Mouse (Mus musculus): ENCODE data around the gene Tor1a. TPM values are rescaled to one million over a fixed set of nuclear protein-coding genes. Genes with fewer than 3 reads are reported as not detected.

Gene Tor1a
- polyA plus RNA-seq, 1 experiment from 2014 or later: 91.0 TPM

- Histone ChIP-seq H3K4me2 (no peak overlapping the region), H3K9me3 (no peaks in the 10 kb centered on the region), H3K4me1 (replicated peaks) (peaks cover 3% of the 10 kb centered on the region; the same call in 1 of the 2 replicates), H3K9ac (no peak overlapping the region), H3K27ac (replicated peaks) (no peak overlapping the region), H3K36me3 (no peaks in the 10 kb centered on the region), H3K27me3 (no peaks in the 10 kb centered on the region), H3K4me3 (no peak overlapping the region)
- ATAC-seq (ENCODE audit: low FRiP score, low read depth): no peak
- WGBS: 22% methylated on average over 3 of the region's 3 CpGs
These were observed 52.9 kb downstream of the Tor1a start for GRCm38 (mm10) chr2:30914836-30915235.

DNA sequence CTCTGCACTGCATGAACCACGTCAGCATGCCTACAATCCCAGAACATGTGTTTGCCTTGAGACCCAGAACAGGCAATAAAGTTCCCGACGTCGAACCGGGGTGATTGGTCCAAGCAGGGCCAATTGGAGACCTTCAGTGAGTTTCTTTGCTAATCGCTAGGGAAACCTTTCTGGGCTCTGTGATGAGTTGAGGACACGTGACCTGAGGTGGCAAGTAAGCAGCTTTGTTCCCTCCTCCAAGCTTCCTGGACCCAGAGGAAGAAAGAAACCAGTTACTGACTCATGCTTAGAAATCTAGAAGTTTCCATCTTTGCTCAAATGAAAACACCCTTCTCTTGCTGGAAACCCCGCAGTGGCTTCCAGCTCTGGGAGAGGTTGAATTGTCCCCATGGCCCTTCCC lies 54.7 kb downstream of the Tor1a start:
- Histone ChIP-seq H3K4me3 (no peak overlapping the region), H3K27ac (replicated peaks) (no peak overlapping the region), H3K9ac (no peak overlapping the region), H3K27me3 (no peaks in the 10 kb centered on the region), H3K4me1 (replicated peaks) (peaks cover 3% of the 10 kb centered on the region; the same call in 1 of the 2 replicates), H3K9me3 (no peaks in the 10 kb centered on the region), H3K36me3 (no peaks in the 10 kb centered on the region), H3K4me2 (no peak overlapping the region)
- WGBS: 85% methylated on average over 8 of the region's 8 CpGs
- ATAC-seq (ENCODE audit: low FRiP score, low read depth): no peak

DNA sequence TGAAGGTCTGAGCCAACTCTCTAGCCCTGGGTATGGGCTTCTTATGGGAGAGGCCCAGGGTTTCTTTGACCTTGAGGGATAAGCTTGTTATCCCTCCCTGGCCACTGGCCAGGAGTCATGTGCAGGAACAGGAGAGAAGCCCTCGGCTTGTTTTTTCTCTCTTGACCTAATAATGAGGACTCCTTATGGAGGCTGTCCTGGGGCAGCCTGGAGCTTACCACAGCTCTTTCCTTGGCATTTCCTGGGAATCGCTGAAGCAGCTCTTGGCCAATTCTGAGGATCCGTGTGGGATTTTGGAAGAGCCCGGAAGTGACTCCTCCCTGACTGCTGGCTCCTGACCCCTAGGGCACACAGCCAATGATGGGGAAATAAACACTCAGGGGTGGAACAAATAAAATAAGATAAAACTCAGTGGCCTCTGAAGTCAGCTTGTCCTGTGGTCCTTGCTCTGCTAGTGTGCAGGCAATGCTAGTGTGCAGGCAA lies 55.4 kb downstream of the Tor1a start:
- Histone ChIP-seq H3K9me3 (no peaks in the 10 kb centered on the region), H3K27me3 (no peaks in the 10 kb centered on the region), H3K4me1 (replicated peaks) (peaks cover 3% of the 10 kb centered on the region; the same call in 1 of the 2 replicates), H3K27ac (replicated peaks) (no peak overlapping the region), H3K9ac (no peak overlapping the region), H3K4me3 (no peak overlapping the region), H3K36me3 (no peaks in the 10 kb centered on the region), H3K4me2 (no peak overlapping the region)
- ATAC-seq (ENCODE audit: low FRiP score, low read depth): no peak
- WGBS: 60% methylated on average over 4 of the region's 4 CpGs

Other genes starting within 250 kb of the Tor1a start
- gene 1700001O22Rik, start 164.3 kb downstream of the Tor1a start, polyA plus RNA-seq (2015; fragmentation: Nextera tagmentation; extraction: Ambion mirVana): 1.3 and 1.8 TPM in 2 replicates
- gene Ntmt1, start 160.1 kb downstream of the Tor1a start, polyA plus RNA-seq (2015; fragmentation: Nextera tagmentation; extraction: Ambion mirVana): 99.8 and 110 TPM in 2 replicates
- 43.3 and 44.5 TPM in 2 replicates for gene Asb6, start 137.6 kb downstream of the Tor1a start, polyA plus RNA-seq (2015; fragmentation: Nextera tagmentation; extraction: Ambion mirVana)
- 1.9 and 2.4 TPM in 2 replicates for gene Prrx2, start 133.0 kb downstream of the Tor1a start, polyA plus RNA-seq (2015; fragmentation: Nextera tagmentation; extraction: Ambion mirVana)
- gene Ptges, start 38.1 kb downstream of the Tor1a start, polyA plus RNA-seq (2015; fragmentation: Nextera tagmentation; extraction: Ambion mirVana): 5.4 and 5.6 TPM in 2 replicates
- gene Tor1b, start 15.0 kb downstream of the Tor1a start, polyA plus RNA-seq (2015; fragmentation: Nextera tagmentation; extraction: Ambion mirVana): 18.8 and 19.6 TPM in 2 replicates
- 89.9 and 93.8 TPM in 2 replicates for gene BC005624, start 14.3 kb upstream of the Tor1a start, polyA plus RNA-seq (2015; fragmentation: Nextera tagmentation; extraction: Ambion mirVana)
- 43.2 and 50.5 TPM in 2 replicates for gene Usp20, start 14.3 kb upstream of the Tor1a start, polyA plus RNA-seq (2015; fragmentation: Nextera tagmentation; extraction: Ambion mirVana)
- 32.5 and 33.0 TPM in 2 replicates for gene Fnbp1, start 174.1 kb upstream of the Tor1a start, polyA plus RNA-seq (2015; fragmentation: Nextera tagmentation; extraction: Ambion mirVana)
- 38.0 and 39.0 TPM in 2 replicates for gene Gpr107, start 184.4 kb upstream of the Tor1a start, polyA plus RNA-seq (2015; fragmentation: Nextera tagmentation; extraction: Ambion mirVana)